Mouse (Mus musculus): Measurements from ENCODE around the gene Arhgap27.

Gene Arhgap27

DNA sequence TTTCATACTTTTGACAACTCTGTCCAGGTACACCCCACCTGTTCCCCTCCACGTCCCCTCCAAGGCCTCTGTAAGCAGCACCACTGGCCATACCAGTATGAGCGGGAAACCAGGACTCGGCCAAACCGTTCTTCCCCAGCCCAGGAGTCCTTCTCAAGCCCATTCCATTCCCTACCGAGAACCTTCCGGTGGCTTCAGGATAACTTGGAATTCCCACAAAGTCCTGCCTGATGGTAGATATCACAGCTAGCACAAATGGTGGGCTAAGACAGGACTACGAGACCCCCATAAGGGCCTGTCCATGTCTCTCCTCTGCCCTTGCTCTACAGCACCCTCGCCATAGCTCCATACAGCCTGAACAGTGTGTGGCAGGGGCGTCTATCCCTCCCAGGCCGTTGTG lies 5.8 kb downstream of the Arhgap27 start:
- in situ Hi-C loops (cut with MseI, MboI) = loop anchor here in 1 of 2 experiments (5.0 kb wide), 2 partner anchors 45 to 105 kb away; no protein-coding TSS in a partner anchor

GRCm38 (mm10) chr11:103356938-103357670 lies 6.4 kb downstream of the Arhgap27 start:
- in situ Hi-C loops (cut with MseI, MboI) = loop anchor here in 1 of 2 experiments (5.0 kb wide), 2 partner anchors 45 to 105 kb away; no protein-coding TSS in a partner anchor

GRCm38 (mm10) chr11:103356032-103356571 lies 7.4 kb downstream of the Arhgap27 start:
- in situ Hi-C loops (cut with MseI, MboI) = loop anchor here in 1 of 2 experiments (5.0 kb wide), 2 partner anchors 46 to 106 kb away; no protein-coding TSS in a partner anchor

DNA sequence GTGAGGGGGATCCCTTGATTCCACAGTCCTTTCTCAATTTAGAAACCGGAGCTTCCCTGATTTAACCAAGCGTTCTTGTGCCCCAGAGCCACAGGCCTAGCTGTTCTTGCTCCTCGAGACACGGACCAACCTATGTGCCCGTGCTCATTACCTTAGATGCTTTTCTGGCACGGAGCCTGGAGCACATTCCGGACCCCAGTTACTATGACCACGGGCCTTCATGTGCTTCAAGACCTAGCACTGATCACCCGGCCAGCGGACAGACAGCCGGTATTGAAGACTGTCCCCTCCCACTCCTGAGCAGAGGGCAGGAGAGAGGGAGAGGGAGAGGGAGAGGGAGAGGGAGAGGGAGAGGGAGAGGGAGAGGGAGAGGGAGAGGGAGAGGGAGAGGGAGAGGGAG lies 8.2 kb downstream of the Arhgap27 start:
- in situ Hi-C loops (cut with MseI, MboI) = loop anchor here in 1 of 2 experiments (5.0 kb wide), 2 partner anchors 47 to 107 kb away; no protein-coding TSS in a partner anchor

GRCm38 (mm10) chr11:103354033-103354432 lies 9.5 kb downstream of the Arhgap27 start:
- in situ Hi-C loops (cut with MseI, MboI) = no loop called here

DNA sequence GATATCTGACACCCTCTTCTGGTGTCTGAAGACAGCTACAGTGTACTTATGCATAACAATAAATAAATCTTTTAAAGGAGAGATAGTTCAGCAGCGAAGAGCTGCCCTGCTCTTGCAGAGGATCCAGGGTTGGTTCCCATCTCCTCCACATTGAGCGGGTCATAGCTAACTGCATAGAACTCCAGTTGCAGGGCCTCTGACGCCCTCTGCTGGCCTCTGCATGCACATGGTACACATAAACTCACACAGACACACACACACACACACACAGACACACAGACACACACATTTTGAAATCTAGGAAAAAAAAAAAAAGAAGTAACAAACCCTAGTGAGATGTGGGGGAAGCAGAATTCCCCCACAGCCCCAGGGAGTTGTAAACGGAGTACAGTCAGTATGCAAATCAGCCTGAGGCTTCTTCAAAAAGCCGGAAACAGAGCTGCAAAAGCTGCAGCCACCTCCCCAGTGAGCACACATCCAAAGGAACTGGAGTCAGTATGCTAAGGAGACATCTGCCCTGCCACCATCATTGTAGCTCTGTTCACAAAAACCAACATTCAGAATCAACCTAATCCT lies 11.2 kb downstream of the Arhgap27 start:
- in situ Hi-C loops (cut with MseI, MboI) = no loop called here

DNA sequence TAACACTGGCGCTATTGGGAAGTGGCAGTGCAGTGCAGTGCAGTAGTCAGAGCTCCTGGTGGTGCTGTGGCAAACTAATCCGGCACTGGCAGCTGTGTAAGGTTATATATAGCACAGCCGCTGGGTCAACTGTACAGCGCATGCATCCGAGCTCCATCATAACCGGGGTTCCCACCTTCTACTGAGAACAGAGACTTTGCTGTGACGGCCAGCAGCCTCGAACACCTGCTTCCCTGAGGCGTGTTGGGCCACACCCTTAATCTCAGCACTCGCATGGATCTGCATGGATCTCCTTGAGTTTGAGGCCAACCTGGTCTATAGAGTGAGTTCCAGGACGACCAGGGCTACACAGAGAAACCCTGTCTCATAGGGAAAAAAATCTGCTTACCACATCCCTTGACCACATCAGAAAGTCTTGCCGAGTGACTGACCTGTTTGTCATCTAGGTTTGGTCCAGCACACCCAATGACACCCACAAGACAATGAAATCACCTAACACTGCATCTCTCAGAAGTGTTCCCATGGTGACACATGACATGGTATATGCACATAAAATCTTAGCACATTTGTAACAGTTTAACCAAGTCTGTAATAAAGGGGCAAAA lies 12.7 kb downstream of the Arhgap27 start:
- in situ Hi-C loops (cut with MseI, MboI) = no loop called here

GRCm38 (mm10) chr11:103349699-103350098 lies 13.8 kb downstream of the Arhgap27 start:
- in situ Hi-C loops (cut with MseI, MboI) = no loop called here

- in situ Hi-C loops (cut with MseI, MboI) = no loop called here
Observed at GRCm38 (mm10) chr11:103346657-103347056, 16.8 kb downstream of the Arhgap27 start.

- in situ Hi-C loops (cut with MseI, MboI) = no loop called here
Observed at GRCm38 (mm10) chr11:103346236-103346635, 17.3 kb downstream of the Arhgap27 start.

DNA sequence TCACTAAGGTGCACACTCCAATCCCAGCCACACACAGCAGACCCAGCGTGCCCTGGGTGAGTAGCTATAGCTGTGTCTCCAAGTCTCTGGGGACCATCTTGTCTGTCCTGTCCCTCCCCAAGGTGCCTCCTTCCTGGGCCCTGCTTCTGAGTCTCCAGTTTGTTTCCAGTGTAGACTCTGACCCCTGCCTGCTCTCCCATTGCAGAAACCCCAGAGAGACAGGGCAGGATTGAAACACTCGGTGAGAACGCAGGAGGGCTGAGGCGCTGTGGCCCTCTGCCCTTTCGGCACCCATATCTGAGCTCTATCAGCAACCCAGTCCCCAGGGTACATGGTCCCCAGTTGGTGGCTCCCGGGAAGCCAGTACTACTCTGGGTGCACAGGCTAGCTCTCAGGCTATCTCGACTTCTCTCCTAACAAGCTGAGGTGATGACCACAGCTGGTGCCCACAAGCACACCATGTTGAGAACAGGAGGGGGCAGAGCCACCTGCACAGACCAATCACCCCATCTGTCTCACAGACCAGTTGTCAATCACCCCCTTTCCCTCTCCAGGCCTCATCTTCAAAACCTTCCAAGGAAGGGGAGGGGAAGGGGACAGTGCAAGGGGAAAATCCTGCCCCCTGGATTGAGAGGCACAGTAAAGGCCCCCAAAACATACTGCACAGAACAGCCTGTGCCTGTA lies 17.9 kb downstream of the Arhgap27 start:
- in situ Hi-C loops (cut with MseI, MboI) = no loop called here

DNA sequence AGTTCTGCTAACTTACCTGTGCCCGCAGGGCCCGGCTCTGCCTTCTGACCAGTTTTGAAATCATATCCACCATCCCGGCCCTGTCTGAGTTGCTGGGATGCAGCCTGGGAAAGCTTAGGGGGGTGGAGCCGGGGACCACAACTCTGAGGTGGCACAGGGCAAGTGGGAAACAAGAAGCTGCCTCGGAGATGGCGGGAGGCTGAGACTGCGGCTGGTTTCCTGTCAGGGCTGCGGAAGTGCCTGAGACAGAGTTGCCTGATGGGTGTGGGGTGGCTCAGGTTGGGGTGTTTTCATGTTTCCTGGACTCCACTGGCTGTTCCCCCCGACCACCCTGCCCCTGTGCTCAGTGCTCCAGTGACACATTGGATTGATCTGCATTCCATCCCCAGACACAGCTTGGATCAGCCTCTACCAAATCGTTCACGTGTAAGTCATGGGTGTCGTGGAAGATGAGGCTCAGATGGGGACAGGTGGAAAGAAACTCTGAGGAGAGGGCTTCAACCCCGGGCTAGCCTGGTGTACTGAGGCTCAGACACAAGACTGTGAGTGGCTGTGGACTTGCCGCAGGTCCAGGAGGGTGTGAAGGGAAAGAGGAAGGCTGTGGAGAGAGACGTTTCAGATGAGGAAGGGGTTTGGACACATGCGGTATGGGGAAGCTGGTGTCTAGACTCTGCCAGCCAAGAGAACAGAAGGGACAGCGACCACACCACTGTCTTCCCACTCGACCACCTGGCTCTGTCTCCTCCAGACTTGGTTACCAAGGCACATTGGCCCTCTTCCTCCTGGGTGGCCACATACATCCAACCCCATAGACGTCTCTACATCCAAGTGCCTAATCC lies 18.8 kb downstream of the Arhgap27 start:
- in situ Hi-C loops (cut with MseI, MboI) = loop anchor here in 1 of 2 experiments (5.0 kb wide), 1 partner anchor 123 kb away; no protein-coding TSS in a partner anchor

DNA sequence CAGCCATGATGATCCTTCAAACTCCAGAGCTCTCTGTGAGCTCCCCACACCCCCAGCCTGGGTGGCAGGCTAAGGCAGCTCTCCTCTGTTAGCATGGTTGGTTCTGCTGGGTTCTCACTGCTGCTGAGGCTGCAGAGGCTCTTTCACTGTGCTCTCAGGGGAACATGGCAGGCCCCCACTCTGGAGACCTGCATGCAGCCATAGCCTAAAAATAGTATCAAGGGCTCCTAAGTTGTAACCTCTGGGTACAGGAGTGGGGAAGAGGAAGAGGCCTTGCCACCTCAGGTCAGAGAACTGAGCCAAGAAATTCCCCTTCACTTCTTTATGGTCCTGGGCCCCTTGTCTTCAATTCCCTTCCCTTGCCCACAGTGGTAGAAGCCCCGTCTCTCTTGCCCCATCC lies 19.6 kb downstream of the Arhgap27 start:
- in situ Hi-C loops (cut with MseI, MboI) = loop anchor here in 1 of 2 experiments (5.0 kb wide), 1 partner anchor 123 kb away; no protein-coding TSS in a partner anchor

DNA sequence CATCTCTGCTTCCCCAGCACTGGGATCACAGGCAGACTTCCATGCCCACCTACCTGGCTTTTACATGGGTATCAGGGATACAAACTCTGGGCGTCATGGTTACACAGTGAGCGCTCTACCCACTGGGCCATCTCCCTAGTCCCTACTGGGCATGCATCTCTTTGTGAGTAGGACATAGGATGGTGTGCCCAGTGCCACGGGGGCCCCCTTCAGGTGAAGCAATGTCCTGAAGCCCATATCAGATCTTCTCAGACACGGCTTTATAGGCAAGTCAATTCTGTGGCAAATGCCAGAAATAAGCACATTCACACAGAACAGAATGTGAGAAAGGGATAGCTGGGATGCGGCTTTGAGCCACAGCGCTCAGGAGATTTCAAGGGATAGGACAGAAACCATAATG lies 20.4 kb downstream of the Arhgap27 start:
- in situ Hi-C loops (cut with MseI, MboI) = loop anchor here in 1 of 2 experiments (5.0 kb wide), 1 partner anchor 124 kb away; no protein-coding TSS in a partner anchor

DNA sequence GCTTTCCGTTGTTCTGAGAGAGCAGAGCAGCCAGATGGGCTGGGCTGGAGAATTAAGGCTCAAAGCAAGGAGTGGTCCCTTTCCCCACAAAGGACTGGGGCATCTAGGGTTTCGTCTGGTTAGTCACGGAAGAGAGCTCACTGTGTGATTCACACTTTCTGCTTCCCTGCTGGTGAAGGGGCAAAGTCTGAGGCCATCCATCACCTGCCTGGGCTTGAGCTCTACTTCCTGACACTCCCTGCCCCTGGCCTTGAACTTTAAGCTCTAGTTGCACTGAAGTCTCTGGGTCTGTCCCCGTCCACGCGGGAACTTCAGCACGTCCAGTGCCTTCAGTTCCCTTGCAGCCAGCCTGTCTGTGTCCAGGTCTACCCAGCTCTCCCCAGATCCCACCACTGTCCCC lies 22.8 kb downstream of the Arhgap27 start:
- in situ Hi-C loops (cut with MseI, MboI) = loop anchor here in 1 of 2 experiments (5.0 kb wide), 1 partner anchor 127 kb away; no protein-coding TSS in a partner anchor

GRCm38 (mm10) chr11:103340130-103340529 lies 23.4 kb downstream of the Arhgap27 start:
- in situ Hi-C loops (cut with MseI, MboI) = loop anchor here in 1 of 2 experiments (5.0 kb wide), 1 partner anchor 127 kb away; no protein-coding TSS in a partner anchor

DNA sequence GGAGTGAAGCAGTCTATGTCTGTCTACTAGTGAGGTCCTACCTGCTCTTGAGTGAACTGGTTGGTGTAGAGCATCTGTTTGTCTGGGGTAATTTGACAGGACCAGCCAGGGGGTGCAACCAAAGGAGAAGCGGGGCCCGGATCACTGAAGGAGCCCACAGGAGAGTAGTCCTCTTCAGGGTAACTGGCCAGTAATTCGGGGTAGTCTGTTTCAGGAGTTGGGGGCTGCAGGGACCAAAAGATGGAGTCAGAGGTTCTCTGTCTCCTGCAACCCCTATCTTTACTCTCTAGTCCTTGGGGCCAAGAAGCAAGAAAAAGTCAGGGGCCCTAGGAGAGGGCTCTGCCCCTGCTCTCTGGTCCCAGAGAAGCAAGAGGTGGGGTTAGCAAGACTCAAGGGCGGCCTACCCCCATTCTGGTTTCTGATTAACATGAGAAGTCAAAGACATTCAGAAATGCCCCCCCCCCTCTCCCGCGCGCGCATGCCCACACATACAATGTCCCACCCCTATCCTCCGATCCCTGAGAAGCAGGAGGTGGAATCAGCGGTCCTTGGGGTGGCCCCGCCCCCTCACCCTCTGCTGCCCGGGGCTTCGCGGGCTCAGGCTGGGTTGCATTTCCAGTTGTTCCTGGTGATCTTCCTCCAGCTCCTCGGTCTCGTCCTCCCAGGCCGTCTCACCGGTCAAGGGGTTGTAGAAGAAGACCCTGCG lies 23.9 kb downstream of the Arhgap27 start:
- in situ Hi-C loops (cut with MseI, MboI) = loop anchor here in 1 of 2 experiments (5.0 kb wide), 1 partner anchor 128 kb away; no protein-coding TSS in a partner anchor

DNA sequence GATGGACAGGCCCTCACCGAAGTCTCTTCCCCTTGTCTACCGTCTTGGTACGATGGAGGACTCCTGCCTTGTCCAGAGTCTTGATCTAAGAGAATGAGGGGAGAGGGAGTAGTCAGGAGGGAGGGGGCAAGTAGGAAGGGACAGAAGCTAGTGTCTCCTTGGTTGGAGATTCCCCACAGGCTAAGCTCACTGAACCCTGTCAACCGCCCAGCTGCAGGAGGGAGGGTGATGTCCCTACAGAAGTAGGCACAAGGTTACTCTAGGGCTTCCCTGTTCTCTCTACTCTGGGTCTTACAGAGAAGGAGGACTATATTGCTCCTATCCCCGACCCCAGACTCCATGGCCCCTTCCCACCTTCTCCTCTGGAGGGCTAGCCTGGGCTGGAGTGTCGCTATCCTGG lies 24.8 kb downstream of the Arhgap27 start:
- in situ Hi-C loops (cut with MseI, MboI) = no loop called here

DNA sequence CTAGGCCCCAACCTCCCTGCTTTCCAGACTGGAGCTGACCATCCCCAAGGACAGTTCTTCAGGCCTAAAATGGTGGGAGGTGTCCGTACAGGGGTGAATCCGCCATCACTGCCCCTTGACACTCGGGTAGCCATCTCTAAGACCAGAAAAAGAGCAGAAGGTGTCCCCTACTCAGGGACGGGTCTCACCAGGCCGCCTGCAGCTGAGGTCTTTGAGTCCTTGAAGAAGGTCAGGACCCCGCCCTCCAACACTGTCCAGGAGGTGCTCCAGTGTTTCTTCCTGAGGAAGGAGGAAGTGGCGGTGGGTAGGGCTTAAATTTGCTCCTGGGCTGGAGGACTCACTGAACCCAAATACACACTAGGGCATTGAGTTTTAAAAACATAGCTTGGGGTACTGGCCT lies 25.4 kb downstream of the Arhgap27 start:
- in situ Hi-C loops (cut with MseI, MboI) = no loop called here

- in situ Hi-C loops (cut with MseI, MboI) = no loop called here
Observed at GRCm38 (mm10) chr11:103337180-103337579, 26.3 kb downstream of the Arhgap27 start.

Data from mouse trophoblast stem cell (cell line).